Mouse (Mus musculus) olfactory bulb, adult 2 months (tissue): ENCODE data around the gene Hint3. TPM values are rescaled to one million over a fixed set of nuclear protein-coding genes. Genes with fewer than 3 reads are reported as not detected.
A peak's percentile ranks its signal among the peaks of the same experiment; 100 is the strongest.
"Not testable (repeated sequence)": the region's sequence is repeated elsewhere in the genome, so short reads cannot be mapped to it uniquely, and the experiment has no call there.

ENCODE experiments used
- H3K27ac ChIP-seq: fragments of 200-500 bp; 2 replicates; pipeline ENCODE4 v1.5.1; 2012; ENCODE audit warnings: low read depth, low read length; ENCODE audit not compliant: insufficient read depth
- H3K4me1 ChIP-seq: fragments of 200-500 bp; 2 replicates; pipeline ENCODE4 v1.6.1; 2012; ENCODE audit warnings: low read length; ENCODE audit not compliant: control insufficient read depth, insufficient read depth
- H3K4me3 ChIP-seq: fragments of 200-500 bp; 2 replicates; pipeline ENCODE4 v1.5.1; 2012; ENCODE audit warnings: mild to moderate bottlenecking, low read depth, low read length, moderate library complexity; ENCODE audit not compliant: insufficient read depth
- CTCF ChIP-seq: fragments of 200-500 bp; IDR thresholded peaks from 2 replicates; pipeline ENCODE4 v1.5.1; 2012; ENCODE audit warnings: low read depth, mild to moderate bottlenecking, low read length, moderate library complexity; ENCODE audit not compliant: insufficient read depth
- POLR2A ChIP-seq: fragments of 200-500 bp; IDR thresholded peaks from 2 replicates; pipeline ENCODE4 v1.6.1; 2012; ENCODE audit warnings: mild to moderate bottlenecking, low read depth, low read length, moderate library complexity; ENCODE audit not compliant: insufficient read depth
- WGBS: fragments of 180-500 bp; shearing (Covaris S2); methylation state at CpG from one replicate; pipeline ENCODE4 v1.1.7; 2018; 5-methylcytosine and 5-hydroxymethylcytosine counted together
- polyA plus RNA-seq: library from polyadenylated mRNA; stranded (reverse); fragments of >200 nt; gene quantifications from 2 replicates; pipeline ENCODE4 v1.2.4, GENCODE M21; 2012; ENCODE audit warnings: low replicate concordance; ENCODE audit not compliant: missing spikeins, insufficient read depth, insufficient read length

The Hint3 gene
- polyA plus RNA-seq, 1 experiment, result not detected

DNA sequence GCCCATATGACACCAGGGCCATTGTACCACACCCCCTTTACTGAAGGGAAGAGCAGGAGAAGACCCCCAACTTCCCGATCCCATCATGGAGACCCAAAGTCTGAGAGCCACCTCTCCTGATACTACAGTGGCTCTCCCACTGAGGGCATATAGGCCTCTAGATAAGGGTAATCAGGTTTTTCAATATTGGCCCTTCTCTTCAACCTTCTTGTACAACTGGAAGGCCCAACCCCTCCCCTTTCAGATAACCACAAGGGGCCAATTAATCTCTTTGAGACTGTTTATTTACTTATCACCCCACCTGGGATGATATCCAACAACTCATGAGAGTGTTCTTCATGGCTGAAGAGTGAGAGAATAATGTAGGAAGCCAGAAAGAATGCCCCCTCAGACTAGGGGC is 3.3 kb upstream of the Hint3 start:
- Histone ChIP-seq H3K4me3 (no peak overlapping the region), H3K27ac (no peak overlapping the region), H3K4me1 (no peaks in the 10 kb centered on the region)
- TF ChIP-seq POLR2A (no peak), CTCF (no peak)
- 92% methylated on average over 1 of the region's 1 CpGs for WGBS

DNA sequence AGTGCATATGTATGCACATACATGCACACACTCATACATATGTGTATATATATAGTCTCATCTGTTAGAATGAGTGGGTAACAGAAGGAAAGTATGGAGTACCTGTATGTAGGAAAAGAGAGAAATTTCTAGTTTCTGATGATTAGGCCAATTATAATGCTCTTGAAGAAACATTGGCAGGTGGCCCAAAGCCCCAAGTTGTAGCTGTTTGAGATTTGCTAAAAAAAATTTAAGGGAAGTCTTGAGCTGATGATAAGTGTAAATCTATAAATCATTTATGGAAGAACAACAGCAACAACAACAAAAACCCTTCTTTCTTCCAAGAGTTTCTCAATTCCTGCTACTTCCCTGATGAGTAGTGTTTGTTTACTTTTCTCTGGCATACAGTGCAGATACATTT is 545 bp upstream of the Hint3 start:
- no peak overlapping the region for H3K4me3 ChIP-seq
- no peak overlapping the region for H3K27ac ChIP-seq
- no peak for TF ChIP-seq POLR2A
- no peak for TF ChIP-seq CTCF
- H3K4me1 ChIP-seq, result no peaks in the 10 kb centered on the region

- 93% methylated on average over 11 of the region's 11 CpGs for WGBS
- H3K4me3 ChIP-seq, H3K4me1 ChIP-seq, H3K27ac ChIP-seq: not testable (repeated sequence)
Observed at GRCm38 (mm10) chr10:30628444-30628843, 988 bp downstream of the Hint3 start.

DNA sequence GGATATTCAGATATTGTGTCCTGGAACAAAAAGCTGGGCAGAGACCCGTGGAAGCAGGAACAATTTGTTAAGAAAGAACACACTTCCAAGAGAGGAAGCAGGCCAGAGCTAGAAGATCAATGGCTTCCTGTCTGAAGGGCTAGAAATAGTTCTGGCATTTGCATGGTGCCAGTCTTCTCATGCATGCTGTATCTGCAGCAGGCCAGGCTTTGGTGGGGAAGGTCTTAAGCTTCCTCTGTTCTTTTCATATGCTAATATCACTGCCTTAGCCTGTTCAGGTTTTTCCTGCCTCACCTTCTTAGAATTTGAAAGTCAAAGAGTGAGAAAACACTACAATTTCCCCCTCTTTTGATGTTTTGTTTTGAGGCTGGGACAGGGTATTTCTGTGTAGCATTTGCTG is 1.9 kb downstream of the Hint3 start:
- 9% methylated on average over 1 of the region's 1 CpGs for WGBS
- TF ChIP-seq POLR2A, result no peak
- no peak overlapping the region for H3K4me3 ChIP-seq

GRCm38 (mm10) chr10:30624161-30625019 is 5.0 kb downstream of the Hint3 start:
- WGBS, result 49% methylated on average over 5 of the region's 5 CpGs

More for the DNA sequence above, 1.9 kb downstream of the Hint3 start:
- Histone ChIP-seq H3K4me1 (no peaks in the 10 kb centered on the region), H3K27ac (no peak overlapping the region)

DNA sequence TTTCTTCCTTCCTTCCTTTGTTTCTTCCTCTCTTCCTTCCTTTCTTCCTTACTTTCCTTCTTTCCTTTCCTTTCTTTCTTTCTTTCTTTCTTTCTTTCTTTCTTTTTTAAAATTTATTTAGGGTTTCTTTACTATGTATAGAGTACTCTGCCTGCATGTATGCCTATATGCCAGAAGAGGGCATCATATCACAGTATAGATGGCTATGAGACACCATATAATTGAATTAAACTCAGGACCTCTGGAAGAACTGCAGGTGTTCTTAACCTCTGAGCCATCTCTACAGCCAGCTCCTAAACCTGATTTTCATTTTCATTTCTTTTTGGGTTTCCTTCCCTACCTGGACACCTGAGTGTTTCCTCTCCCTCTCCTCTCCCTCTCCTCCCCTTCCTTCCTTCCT is 6.5 kb downstream of the Hint3 start:
- no peak overlapping the region for H3K4me3 ChIP-seq
- no peak overlapping the region for H3K27ac ChIP-seq
- H3K4me1 ChIP-seq, result no peaks in the 10 kb centered on the region
- TF ChIP-seq CTCF (no peak), POLR2A (no peak)

More at GRCm38 (mm10) chr10:30624161-30625019, 5.0 kb downstream of the Hint3 start:
- TF ChIP-seq CTCF, result no peak
- H3K27ac ChIP-seq, result no peak overlapping the region
- no peak overlapping the region for H3K4me3 ChIP-seq
- no peaks in the 10 kb centered on the region for H3K4me1 ChIP-seq

GRCm38 (mm10) chr10:30618918-30619210 is 10.6 kb downstream of the Hint3 start:
- 35% methylated on average over 3 of the region's 3 CpGs for WGBS
- TF ChIP-seq CTCF (no peak), POLR2A (no peak)
- Histone ChIP-seq H3K4me3 (no peak overlapping the region), H3K4me1 (no peaks in the 10 kb centered on the region), H3K27ac (no peak overlapping the region)

GRCm38 (mm10) chr10:30618091-30618917 is 11.1 kb downstream of the Hint3 start:
- peak overlapping the region; percentile 89 for H3K27ac ChIP-seq
- TF ChIP-seq POLR2A, result peak; percentile 85
- TF ChIP-seq CTCF, result peak; percentile 56; the same call in 1 of the 2 replicates
- H3K4me1 ChIP-seq, result no peaks in the 10 kb centered on the region
- WGBS, result 1% methylated on average over 49 of the region's 49 CpGs
- H3K4me3 ChIP-seq, result peak overlapping the region; percentile 87

DNA sequence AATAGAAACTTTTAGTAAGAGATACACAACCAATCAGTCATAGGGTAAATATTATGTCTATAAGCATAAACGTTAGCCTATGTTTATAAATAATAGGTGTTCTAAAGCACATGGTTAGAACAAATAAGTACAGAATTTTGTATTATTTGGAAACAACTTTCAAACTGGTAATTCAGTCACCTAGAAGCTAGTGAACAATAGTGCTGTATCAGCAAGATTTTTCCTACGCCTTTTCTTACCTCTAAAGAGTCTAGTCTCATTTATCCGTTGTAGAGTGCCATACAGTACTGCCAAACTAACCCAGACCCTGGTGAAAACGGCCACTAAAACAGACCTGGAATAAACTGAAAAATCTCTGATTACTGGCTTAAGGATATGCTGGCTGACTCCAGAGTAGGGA is 16.4 kb downstream of the Hint3 start:
- TF ChIP-seq POLR2A (no peak), CTCF (no peak)
- WGBS, result 85% methylated on average over 4 of the region's 4 CpGs
- no peak overlapping the region for H3K4me3 ChIP-seq
- no peaks in the 10 kb centered on the region for H3K4me1 ChIP-seq
- no peak overlapping the region for H3K27ac ChIP-seq

GRCm38 (mm10) chr10:30609614-30610013 is 19.8 kb downstream of the Hint3 start:
- Histone ChIP-seq H3K4me3 (no peak overlapping the region), H3K4me1 (no peaks in the 10 kb centered on the region), H3K27ac (no peak overlapping the region)
- TF ChIP-seq POLR2A, result no peak
- no peak for TF ChIP-seq CTCF
